Mouse (Mus musculus) adrenal gland, postnatal 14 days (tissue): ENCODE measurements at regions not wholly inside any gene's neighbourhood (a gene's known extent, or its start where the extent isn't known, plus 50 kb on each side); places are given as distances from the start of the nearest gene placed in this dataset.
"Not testable (repeated sequence)": the region's sequence is repeated elsewhere in the genome, so short reads cannot be mapped to it uniquely, and the experiment has no call there.

Experiments
- DNase-seq: peaks from one replicate; pipeline ENCODE4 v3.0.0; 2021; ENCODE audit warnings: mixed read lengths

DNA sequence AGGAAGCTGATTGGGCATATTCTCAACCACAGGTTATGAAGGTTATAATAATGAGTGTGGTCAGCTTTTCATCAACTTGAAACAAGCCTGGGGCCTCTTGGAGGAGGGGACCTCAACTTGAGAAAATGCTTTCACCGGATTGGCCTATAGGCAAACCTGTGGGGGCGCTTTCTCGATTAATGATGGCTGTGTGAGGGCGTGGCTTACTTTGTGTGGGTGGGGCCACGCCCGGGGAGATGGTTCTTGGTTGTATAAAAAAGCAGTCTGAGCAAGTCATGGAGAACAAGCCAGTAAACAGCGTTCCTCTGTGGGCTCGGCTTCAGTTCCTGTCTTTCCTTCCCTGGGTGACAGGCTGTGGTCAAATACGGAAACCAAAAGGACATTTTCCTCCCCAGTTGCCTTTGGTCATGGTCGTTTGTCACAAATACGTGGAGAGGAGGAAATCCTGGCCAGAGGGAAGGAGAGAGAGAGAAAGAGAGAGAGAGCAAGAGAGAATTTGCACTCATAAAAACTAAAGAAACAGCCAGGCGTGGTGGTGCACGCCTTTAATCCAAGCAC, 163.1 kb downstream of the Ifng start:
- no peak for DNase-seq

DNA sequence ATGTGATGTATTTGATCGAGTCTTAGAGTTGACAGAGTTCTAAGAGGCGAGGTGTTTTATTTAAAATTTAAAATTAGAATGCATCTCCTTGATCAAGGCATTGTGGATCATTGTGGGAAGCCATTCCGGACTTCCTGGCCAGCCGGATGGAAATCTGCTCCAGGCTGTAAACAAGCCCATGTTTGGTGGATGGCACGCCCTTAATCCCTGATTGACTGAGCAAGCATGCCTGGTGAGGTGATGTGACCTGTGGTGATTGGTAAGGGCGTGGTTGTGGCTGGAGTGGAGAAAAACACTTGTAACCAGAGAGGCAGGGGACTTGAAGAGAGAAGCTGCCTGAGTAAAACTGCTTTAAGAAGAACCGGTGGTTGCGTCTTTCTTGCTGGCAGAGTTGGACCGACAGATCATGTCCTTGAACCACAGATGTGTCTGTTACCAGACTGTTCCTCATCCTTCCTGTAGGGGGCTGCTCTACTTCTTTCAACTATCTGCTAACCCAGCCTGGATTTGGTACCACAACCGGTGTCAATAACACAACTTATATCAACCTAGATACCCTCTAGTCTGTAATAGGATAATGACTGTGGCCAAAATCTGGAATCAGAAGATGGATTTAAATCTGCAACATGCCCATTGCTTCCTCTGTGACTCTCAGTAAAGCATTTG, 164.4 kb downstream of the Ifng start:
- no peak for DNase-seq

DNA sequence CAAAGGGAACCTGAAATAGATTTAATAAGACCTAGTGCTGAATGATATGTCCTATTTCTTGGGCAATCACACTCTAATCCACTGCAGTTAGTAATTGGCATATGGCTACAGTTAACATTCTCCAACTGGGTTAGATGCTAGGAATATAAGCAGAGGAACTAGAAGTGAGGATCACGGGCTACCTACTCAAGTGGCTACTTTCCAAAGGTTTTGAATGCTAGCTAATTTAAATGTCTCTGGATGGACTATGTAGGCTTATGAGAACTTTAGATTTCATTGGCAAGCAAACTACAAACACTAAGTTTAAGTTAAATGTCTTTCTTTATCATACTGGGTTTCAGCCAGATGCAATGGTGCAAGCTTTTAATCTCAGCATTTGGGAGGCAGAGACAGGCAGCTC, 166.6 kb downstream of the Ifng start:
- no peak for DNase-seq

DNA sequence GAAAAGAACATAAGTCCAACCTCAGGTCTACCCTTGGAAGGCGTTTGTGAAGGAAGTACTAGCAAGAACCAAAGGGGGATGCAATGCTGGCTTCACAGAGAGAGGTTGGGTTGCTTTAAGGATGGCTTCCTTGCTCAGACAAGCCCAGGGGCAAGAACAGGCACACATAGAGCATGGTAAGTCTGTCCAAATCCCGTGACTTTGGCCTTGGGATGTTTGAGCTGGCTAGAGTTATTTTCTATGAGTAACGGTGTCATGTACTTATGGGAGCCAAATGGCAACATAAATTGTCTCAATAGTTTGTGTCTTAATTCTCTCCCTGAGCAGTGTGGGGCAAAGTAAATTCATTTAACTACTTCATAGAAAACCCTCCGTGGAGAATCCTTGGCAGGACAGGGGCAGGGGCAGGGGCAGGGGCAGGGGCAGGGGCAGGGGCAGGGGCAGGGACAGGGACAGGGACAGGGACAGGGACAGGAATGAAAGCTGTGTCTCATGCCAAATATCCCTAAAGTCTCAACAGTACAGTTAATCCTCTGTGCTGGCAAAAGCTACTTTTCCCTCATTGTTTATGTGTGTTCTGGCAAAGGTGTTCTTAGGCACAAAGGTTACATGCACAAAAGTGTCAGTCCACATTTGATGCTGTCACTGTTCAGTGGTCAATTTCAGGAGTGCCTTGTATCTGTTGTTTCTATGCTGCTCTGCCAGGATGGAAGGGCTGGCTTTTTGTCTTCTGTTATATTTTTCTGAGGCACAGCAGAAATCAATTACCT, 167.7 kb downstream of the Ifng start:
- DNase-seq, result peak; percentile 55

DNA sequence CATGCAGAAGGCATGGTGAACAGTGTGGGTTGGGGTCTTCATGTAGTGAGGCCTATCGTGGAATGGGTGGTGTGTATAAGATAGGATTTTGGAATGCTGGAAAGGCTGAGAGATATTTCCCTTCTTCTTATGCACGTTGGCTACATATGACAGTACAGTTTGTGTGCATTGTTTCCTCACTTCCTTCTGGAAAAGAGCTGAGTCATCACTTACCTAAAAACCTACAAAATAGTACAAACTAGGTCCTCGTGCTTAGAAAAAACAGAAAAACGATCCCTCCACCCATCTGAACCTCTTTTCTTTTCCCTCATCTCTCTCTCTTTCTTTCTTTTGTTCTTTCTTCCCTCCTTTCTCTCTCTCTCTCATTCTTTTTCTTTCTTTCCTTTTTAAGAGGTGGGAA, 168.3 kb downstream of the Ifng start:
- no peak for DNase-seq

DNA sequence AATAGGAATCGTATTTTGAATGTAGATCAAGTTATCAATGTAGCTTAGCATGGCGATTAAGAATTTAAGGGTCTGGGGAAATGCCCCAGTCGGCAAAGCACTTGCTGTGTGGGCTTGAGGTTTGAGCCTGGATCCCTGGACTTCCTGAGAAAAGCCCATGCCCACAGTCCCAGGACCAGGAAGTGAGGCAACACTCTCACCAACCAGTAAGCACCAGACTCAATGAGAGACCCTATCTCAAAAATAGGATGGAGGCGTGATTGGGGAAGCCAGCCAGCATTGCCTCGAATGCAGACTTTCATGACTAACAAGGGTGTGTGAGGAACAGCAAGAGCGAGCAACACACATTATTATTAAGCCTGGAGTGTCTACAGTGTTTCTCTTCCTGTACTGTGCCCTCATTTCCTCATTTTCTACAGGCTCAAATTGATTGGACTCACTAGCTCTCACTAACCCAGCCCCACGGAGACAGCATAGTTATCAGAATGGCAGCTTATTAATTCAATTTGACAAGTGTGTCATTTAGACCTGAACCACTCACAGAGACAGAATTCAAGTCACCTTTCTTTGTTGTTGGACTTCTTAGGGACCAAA, 170.1 kb downstream of the Ifng start:
- DNase-seq, result no peak

DNA sequence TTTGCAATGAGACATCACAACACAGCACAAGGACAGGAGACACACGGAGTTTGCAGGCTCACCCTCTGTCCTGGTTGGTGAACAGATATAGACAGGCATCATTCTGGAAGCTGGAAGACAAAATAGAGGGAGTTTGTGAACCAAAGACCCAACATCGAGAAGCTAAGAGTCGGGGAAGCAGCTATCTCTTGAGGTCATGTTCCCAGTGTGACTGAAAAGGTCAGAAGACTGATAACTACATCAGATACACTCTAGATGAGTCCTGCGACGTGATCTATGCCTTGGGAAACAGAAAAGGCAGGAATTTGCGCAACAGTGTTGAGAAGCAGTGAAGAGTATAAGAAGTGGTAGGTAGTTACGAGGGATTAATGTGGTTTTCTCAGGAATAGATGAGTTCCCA, 171.2 kb downstream of the Ifng start:
- no peak for DNase-seq

DNA sequence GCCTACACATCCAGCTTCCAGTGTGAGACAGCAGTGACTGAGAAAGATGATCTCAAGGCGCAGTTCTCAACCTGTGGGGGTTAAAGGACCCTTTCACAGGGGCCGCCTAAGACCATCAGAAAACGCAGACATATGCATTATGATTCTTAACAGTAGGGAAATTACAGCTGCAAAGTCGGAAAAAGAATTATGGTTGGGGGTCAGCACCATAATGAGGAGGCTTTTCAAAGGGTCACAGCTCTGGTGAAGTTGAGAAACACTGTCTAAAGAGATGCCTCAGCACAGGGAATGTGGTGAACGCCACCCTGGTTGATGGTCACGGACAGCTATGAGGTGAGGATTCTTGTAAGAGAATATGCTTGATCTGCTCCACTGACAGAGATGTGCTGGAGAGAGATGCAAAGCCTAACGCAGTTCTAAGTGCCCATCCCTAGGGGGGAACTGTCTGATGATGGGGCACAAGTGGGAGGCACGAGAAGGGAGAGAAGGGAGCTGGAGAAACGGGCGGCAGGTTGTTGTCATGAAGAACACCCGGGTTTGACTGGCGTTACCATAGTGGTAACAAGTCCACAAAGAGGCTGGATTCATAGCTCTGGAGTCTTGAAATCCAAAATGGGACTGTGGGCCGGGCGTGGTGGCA, 172.3 kb downstream of the Ifng start:
- DNase-seq, result no peak

DNA sequence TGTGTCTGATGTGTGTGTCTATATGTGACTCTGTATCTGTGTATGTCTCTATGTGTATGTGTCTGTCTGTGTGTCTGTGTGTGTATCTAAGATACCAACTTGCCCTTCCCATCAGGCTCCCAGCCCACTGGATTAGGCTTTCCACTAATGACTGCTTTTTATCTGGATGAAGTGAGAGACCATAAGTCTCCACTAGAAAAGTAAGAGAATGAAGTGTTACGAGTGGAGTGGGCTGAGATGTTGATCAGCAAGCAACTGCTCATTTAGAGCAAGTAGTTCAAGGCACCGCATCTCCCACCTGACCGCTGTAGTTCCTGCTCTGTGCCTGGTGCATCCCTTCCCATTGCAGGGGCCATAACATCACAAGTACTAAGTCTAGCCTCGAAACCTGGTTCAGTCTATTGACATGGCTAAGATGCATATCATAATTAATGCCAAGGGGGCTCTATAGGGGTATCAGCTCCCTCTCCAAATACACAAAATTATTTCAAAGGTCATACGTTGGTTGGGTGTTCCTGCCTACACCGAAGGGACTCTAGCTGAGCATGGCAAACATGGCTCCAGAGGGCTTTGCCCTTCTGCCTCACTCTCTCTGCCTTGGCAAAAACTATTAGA, 173.5 kb downstream of the Ifng start:
- no peak for DNase-seq

DNA sequence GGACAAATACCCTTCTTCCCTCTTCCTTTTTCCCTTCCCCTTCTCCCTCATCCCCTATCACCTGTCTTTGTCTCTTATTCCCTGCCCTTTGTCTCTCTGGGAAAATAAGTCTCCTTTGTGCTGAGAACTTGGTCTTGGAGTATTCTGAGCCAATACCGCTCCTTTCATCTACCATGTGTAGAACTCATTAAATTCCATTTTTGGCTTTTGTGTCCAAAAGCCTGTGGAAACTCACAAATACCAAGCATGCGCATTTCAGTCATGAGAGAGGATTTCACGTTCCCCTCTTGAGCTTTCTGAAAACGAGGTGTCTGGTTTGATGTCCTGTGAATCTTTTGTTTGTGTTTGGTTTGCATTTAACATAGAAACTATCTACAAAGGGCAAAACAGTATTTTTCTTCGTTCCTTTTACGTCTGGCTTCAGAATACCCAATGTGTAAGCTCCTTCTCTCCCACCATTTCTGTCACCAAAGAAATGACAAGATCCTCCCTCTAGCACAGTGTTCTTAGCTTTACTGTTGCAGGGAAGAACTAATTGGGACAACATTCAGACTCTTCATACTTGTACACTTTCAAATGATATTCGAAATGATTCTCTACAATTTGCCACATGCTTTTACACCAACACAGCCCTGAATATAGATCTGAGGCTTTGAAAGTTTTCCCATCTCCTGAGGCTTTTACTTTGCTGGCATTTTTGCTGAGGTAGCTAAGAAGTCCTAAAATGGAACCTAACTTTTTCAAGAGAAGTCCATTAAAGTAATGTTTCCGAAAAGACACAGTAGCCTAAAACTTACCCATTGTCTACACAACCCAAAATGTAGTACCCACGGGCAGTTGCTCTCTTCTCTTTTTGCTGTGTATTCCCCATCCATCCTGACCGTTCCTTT, 174.5 kb downstream of the Ifng start:
- no peak for DNase-seq

DNA sequence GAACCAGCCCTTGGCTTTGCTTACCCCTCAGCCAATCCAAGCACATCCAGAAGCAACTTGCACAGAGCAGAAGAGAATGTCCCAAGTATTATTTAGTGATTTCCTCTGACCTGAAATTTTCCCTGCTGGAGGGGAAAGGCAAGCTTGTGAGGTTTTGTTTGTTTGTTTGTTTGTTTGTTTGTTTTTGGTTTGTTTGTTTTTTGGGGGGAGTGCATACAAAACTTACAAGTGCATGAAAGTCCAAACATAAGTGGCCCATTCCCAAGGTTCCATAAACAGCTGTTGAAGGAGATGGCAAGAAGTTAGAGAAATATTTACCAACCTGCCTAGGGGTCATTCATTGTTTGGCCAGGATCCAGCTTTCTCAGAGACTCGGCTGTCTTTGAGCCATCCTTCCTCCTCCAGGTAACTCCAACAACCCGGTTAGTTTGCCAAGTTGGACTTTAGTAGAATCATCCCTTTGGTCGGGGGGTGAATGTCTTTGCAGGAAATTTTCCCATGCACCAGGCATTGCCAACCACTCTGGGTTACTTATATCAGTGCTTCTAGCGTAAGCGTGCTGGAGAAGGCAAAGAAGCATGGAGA, 175.3 kb downstream of the Ifng start:
- DNase-seq, result no peak

DNA sequence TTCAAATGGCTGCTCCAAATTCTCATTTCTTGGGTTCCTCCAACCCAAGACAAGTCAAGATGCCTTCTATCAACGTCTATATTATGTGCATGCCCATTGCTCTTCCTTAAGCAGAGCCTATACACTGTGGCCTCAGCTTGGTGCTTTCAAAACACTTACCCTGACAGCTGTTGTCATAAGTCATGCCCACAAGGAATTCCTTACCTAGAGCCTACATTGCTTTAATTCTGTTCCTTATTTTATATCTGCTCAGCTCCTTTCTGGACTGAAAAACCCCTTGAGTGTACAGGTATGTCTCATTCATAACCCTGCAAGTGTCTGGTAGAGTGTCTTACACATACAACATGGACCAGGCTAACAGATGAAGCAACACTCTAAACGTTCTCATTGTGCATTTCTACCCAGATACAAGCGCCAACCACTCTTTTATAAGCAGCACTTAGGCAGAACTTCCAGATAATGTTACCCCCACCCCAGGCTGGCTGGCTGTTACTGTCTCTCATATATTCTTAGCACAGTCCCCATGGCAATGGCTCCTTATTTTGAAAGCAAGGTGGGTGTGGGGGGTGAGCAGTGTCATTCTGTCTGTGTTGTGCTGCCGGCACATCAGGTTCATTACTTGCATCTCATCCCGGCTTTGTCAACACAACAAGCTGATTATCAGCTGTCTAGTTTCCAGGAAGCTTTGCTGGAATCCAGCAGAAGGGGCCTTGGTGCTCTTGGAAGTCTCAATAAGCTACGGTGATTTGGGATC, 176.6 kb downstream of the Ifng start:
- DNase-seq, result no peak

DNA sequence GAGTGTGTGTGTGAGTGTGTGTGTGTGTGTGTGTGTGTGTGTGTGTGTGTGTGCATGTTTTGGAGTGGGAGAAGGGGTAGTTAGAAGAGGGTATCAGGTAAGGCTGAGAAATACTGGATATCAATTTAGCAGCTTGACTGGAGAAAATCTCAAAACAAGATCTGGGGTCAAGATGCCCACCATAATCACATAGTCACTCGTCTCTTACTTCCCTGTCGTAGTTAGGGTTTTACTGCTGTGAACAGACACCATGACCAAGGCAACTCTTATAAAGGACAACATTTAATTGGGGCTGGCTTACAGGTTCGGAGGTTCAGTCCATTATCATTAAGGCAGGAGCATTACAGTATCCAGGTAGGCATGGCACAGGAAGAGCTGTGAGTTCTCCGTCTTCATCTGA, 177.4 kb downstream of the Ifng start:
- DNase-seq, result not testable (repeated sequence)

DNA sequence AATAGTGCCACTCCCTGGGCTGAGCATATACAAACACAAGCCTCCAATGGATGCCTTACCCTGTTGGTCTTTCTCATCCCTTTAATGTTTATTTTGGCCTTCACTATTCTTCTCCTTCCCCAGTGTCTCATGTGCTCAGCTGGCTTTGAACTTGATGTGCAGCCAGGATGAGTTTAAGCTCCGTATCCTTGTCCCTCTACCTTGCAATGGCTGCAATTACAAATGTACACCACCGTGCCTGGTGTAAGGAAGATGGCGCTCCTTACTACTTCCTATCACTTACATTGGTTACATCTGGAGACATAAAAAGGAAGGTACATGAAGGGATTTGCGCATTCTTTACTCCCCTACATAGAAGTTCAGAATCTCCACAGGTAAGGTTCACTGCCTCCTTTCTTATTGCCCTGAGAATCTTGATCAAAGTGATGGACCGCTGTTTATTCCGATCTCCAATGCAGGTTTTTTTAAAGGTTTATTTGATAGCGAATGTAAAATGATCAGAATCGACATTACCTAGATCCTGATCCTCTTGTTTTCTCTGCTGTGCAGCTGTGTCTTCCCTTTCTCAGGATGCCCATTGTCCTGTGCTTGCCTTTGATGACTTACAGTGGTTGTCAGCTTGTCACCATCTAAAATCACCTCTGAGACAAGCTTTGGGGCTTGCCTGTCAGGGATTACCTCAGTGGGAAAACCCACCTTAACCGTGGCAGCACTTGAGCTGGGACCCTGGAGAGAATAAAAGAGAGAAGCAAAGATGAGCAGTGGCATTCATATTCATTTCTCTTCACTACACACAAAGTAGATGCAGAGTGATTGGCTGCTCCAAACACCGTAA, 178.1 kb downstream of the Ifng start:
- DNase-seq, result no peak

DNA sequence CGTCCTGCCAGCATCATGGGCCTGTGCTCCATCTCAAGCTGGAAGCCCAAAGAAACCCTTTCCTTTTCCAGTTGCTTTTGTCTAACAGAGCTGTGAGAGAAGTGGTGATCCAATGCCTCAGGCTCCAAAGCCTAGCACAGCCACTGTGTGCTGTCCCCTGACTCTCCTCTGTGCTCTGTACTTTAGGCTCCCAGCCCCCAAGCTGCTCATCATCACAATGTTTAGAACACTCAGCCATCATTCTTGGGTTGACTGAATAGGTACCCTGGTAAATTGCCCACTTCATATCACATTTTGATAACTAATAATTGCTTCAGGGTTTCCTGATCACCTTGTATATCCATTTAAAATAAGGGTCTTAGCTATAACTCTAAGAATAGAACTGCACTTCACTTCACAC, 178.8 kb downstream of the Ifng start:
- DNase-seq, result no peak

DNA sequence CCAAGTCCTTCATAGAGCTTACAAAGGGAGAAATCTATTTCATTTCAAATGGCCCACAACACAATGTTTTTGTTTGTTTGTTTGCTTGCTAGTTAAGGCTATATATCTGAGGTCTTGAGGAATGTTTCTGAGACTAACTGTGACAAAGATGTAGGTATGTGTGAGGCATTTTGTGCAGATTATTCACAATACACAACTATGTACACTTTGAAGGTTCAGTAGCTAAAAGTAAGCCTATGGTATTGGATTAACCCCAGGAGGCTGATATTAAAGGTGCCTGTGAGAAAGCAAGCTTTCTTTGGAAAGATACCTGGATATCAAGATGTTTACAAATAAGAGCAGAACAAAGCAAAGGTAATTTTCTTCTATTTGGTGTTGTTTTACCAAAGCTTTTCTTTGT, 179.8 kb downstream of the Ifng start:
- DNase-seq, result no peak

DNA sequence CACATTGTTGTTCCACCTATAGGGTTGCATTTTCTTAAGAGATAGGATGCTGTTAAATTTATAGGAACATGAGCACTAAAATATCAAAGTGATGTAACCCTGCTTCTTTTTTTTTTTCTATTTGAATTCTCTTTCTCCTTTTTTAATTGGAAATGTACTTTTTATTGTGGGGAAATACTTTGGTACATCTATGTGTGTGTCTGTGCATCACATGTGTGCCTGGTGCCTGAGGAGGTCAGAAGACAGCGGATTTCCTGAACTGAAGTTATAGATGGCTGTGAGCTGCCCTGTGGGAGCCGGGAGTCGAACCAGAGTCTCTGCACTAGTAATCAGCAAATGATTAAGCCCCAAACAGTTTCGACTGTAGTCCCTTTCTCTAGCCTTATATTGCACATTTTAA, 180.7 kb downstream of the Ifng start:
- no peak for DNase-seq

DNA sequence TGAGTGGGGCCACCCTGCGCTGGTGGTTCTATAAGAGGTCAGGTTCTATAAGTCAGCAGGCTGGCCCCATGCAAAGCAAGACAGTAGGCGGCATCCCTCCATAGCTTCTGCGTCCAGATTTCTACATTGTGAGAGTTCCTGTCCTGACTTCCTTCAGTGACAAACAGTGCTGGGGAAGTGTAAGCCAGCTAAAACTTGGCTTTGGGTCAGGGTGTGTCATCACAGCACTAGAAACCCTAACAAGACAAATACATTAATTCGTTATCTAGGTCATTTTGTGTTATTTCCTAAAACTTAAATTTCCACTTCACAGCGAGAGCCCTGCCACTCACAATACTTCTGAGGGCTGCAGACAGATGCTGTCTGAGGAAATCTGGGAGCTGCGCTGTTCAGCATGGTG, 181.3 kb downstream of the Ifng start:
- DNase-seq, result no peak

DNA sequence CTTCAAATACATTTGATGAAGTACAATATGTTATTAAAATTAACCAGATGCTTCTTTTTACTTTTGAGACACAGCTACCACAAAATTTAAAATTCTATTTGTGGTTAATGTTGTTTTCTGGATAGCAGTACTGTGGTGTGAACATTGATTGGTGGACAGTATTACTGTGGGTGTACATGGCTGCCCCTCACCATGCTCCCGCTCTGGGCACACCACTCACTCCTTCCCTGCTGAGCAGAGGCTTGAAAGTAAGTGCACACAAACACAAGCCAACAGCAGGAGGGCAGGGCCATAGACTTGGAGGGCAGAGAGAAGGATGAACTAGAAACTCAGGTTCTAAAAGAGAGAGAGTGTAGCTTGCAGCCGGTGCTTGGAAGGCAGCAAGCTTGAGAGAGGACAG, 182.1 kb downstream of the Ifng start:
- DNase-seq, result no peak
